Mouse (Mus musculus): ENCODE data around the gene Shq1. TPM values are rescaled to one million over a fixed set of nuclear protein-coding genes. Genes with fewer than 3 reads are reported as not detected.

Shq1 gene
- polyA plus RNA-seq, 1 experiment, result 3.1 TPM

- DNase-seq (ENCODE audit: low read depth in 1 of 2, low spot score in 2 of 2), result no peak
- Histone ChIP-seq H3K4me1 (ENCODE audit: control insufficient read depth, insufficient read depth, insufficient read length) (no peaks in the 10 kb centered on the region), H3K4me3 (ENCODE audit: extremely low read depth, insufficient read depth, insufficient read length) (no peak overlapping the region), H3K36me3 (ENCODE audit: control insufficient read depth, insufficient read depth, low read length) (peaks cover 2% of the 10 kb centered on the region; the same call in 1 of the 2 replicates), H3K27me3 (ENCODE audit: control insufficient read depth, insufficient read depth, low read length) (no peaks in the 10 kb centered on the region), H3K27ac (ENCODE audit: insufficient read depth, low read length) (no peak overlapping the region)
- no peak for TF ChIP-seq POLR2A (IDR thresholded peaks at IDR 0.05; ENCODE audit: low read depth, low read length)
- TF ChIP-seq CTCF (IDR thresholded peaks at IDR 0.05; ENCODE audit: extremely low read depth, insufficient read depth, insufficient read length, insufficient replicate concordance), result no peak
- WGBS, result 57% methylated on average over 5 of the region's 5 CpGs
Observed at GRCm38 (mm10) chr6:100647196-100647595, 23.8 kb downstream of the Shq1 start.

GRCm38 (mm10) chr6:100645469-100646201, 25.3 kb downstream of the Shq1 start:
- no peaks in the 10 kb centered on the region for H3K27me3 ChIP-seq (ENCODE audit: control insufficient read depth, insufficient read depth, low read length)
- H3K4me3 ChIP-seq (ENCODE audit: extremely low read depth, insufficient read depth, insufficient read length), result no peak overlapping the region
- H3K4me1 ChIP-seq (ENCODE audit: control insufficient read depth, insufficient read depth, insufficient read length), result no peaks in the 10 kb centered on the region
- 88% methylated on average over 11 of the region's 11 CpGs for WGBS
- no peak for DNase-seq (ENCODE audit: low read depth in 1 of 2, low spot score in 2 of 2)
- no peak overlapping the region for H3K27ac ChIP-seq (ENCODE audit: insufficient read depth, low read length)
- TF ChIP-seq CTCF (IDR thresholded peaks at IDR 0.05; ENCODE audit: extremely low read depth, insufficient read depth, insufficient read length, insufficient replicate concordance), result no peak
- no peak for TF ChIP-seq POLR2A (IDR thresholded peaks at IDR 0.05; ENCODE audit: low read depth, low read length)
- H3K36me3 ChIP-seq (ENCODE audit: control insufficient read depth, insufficient read depth, low read length), result peaks cover 2% of the 10 kb centered on the region; the same call in 1 of the 2 replicates

- H3K4me3 ChIP-seq (ENCODE audit: extremely low read depth, insufficient read depth, insufficient read length), result no peak overlapping the region
- no peak for TF ChIP-seq POLR2A (IDR thresholded peaks at IDR 0.05; ENCODE audit: low read depth, low read length)
- TF ChIP-seq CTCF (IDR thresholded peaks at IDR 0.05; ENCODE audit: extremely low read depth, insufficient read depth, insufficient read length, insufficient replicate concordance), result no peak
- H3K27ac ChIP-seq (ENCODE audit: insufficient read depth, low read length), result no peak overlapping the region
- no peaks in the 10 kb centered on the region for H3K36me3 ChIP-seq (ENCODE audit: control insufficient read depth, insufficient read depth, low read length)
- DNase-seq (ENCODE audit: low read depth in 1 of 2, low spot score in 2 of 2), result no peak
- 94% methylated on average over 15 of the region's 15 CpGs for WGBS
- H3K27me3 ChIP-seq (ENCODE audit: control insufficient read depth, insufficient read depth, low read length), result no peaks in the 10 kb centered on the region
- no peaks in the 10 kb centered on the region for H3K4me1 ChIP-seq (ENCODE audit: control insufficient read depth, insufficient read depth, insufficient read length)
Observed at GRCm38 (mm10) chr6:100644631-100645030, 26.3 kb downstream of the Shq1 start.

GRCm38 (mm10) chr6:100642786-100643185, 28.2 kb downstream of the Shq1 start:
- no peak for DNase-seq (ENCODE audit: low read depth in 1 of 2, low spot score in 2 of 2)
- H3K27ac ChIP-seq (ENCODE audit: insufficient read depth, low read length), result no peak overlapping the region
- H3K36me3 ChIP-seq (ENCODE audit: control insufficient read depth, insufficient read depth, low read length), result no peaks in the 10 kb centered on the region
- 88% methylated on average over 2 of the region's 2 CpGs for WGBS
- no peak overlapping the region for H3K4me3 ChIP-seq (ENCODE audit: extremely low read depth, insufficient read depth, insufficient read length)
- no peaks in the 10 kb centered on the region for H3K4me1 ChIP-seq (ENCODE audit: control insufficient read depth, insufficient read depth, insufficient read length)
- no peak for TF ChIP-seq POLR2A (IDR thresholded peaks at IDR 0.05; ENCODE audit: low read depth, low read length)
- no peak for TF ChIP-seq CTCF (IDR thresholded peaks at IDR 0.05; ENCODE audit: extremely low read depth, insufficient read depth, insufficient read length, insufficient replicate concordance)
- H3K27me3 ChIP-seq (ENCODE audit: control insufficient read depth, insufficient read depth, low read length), result no peaks in the 10 kb centered on the region

GRCm38 (mm10) chr6:100640591-100640990, 30.4 kb downstream of the Shq1 start:
- no peak for DNase-seq (ENCODE audit: low read depth in 1 of 2, low spot score in 2 of 2)
- H3K27me3 ChIP-seq (ENCODE audit: control insufficient read depth, insufficient read depth, low read length), result no peaks in the 10 kb centered on the region
- WGBS, result 93% methylated on average over 1 of the region's 1 CpGs
- no peaks in the 10 kb centered on the region for H3K4me1 ChIP-seq (ENCODE audit: control insufficient read depth, insufficient read depth, insufficient read length)
- TF ChIP-seq POLR2A (IDR thresholded peaks at IDR 0.05; ENCODE audit: low read depth, low read length) (no peak), CTCF (IDR thresholded peaks at IDR 0.05; ENCODE audit: extremely low read depth, insufficient read depth, insufficient read length, insufficient replicate concordance) (no peak)
- no peak overlapping the region for H3K27ac ChIP-seq (ENCODE audit: insufficient read depth, low read length)
- no peak overlapping the region for H3K4me3 ChIP-seq (ENCODE audit: extremely low read depth, insufficient read depth, insufficient read length)
- no peaks in the 10 kb centered on the region for H3K36me3 ChIP-seq (ENCODE audit: control insufficient read depth, insufficient read depth, low read length)

GRCm38 (mm10) chr6:100629086-100629485, 41.9 kb downstream of the Shq1 start:
- no peaks in the 10 kb centered on the region for H3K27me3 ChIP-seq (ENCODE audit: control insufficient read depth, insufficient read depth, low read length)
- DNase-seq (ENCODE audit: low read depth in 1 of 2, low spot score in 2 of 2), result no peak
- TF ChIP-seq CTCF (IDR thresholded peaks at IDR 0.05; ENCODE audit: extremely low read depth, insufficient read depth, insufficient read length, insufficient replicate concordance) (no peak), POLR2A (IDR thresholded peaks at IDR 0.05; ENCODE audit: low read depth, low read length) (no peak)
- H3K4me3 ChIP-seq (ENCODE audit: extremely low read depth, insufficient read depth, insufficient read length), result no peak overlapping the region
- H3K4me1 ChIP-seq (ENCODE audit: control insufficient read depth, insufficient read depth, insufficient read length), result no peaks in the 10 kb centered on the region
- H3K27ac ChIP-seq (ENCODE audit: insufficient read depth, low read length), result no peak overlapping the region
- peaks cover 3% of the 10 kb centered on the region for H3K36me3 ChIP-seq (ENCODE audit: control insufficient read depth, insufficient read depth, low read length)
- WGBS, result 93% methylated on average over 6 of the region's 6 CpGs

GRCm38 (mm10) chr6:100628223-100628622, 42.7 kb downstream of the Shq1 start:
- Histone ChIP-seq H3K27ac (ENCODE audit: insufficient read depth, low read length) (no peak overlapping the region), H3K27me3 (ENCODE audit: control insufficient read depth, insufficient read depth, low read length) (no peaks in the 10 kb centered on the region), H3K4me3 (ENCODE audit: extremely low read depth, insufficient read depth, insufficient read length) (no peak overlapping the region), H3K4me1 (ENCODE audit: control insufficient read depth, insufficient read depth, insufficient read length) (no peaks in the 10 kb centered on the region), H3K36me3 (ENCODE audit: control insufficient read depth, insufficient read depth, low read length) (peaks cover 3% of the 10 kb centered on the region)
- no peak for DNase-seq (ENCODE audit: low read depth in 1 of 2, low spot score in 2 of 2)
- 79% methylated on average over 3 of the region's 3 CpGs for WGBS
- TF ChIP-seq CTCF (IDR thresholded peaks at IDR 0.05; ENCODE audit: extremely low read depth, insufficient read depth, insufficient read length, insufficient replicate concordance) (no peak), POLR2A (IDR thresholded peaks at IDR 0.05; ENCODE audit: low read depth, low read length) (no peak)

Data from spleen, adult 2 months (tissue).